Mouse (Mus musculus): Measurements from ENCODE around the gene Sdk1. TPM values are rescaled to one million over a fixed set of nuclear protein-coding genes. Genes with fewer than 3 reads are reported as not detected.

The Sdk1 gene
- total and polyA plus RNA-seq, 3 experiments: not detected

GRCm38 (mm10) chr5:141505281-141505680 lies 264.0 kb downstream of the Sdk1 start:
- Histone ChIP-seq H3K36me3 (ENCODE audit: control insufficient read depth in 1 of 2, insufficient read depth in 2 of 2, low read length in 2 of 2) (no peaks in the 10 kb centered on the region), H3K79me2 (ENCODE audit: control insufficient read depth, insufficient read depth, low read length, poor library complexity) (no peaks in the 10 kb centered on the region), H3K9ac (ENCODE audit: control insufficient read depth, low read depth, low read length, poor library complexity, severe bottlenecking) (no peak overlapping the region), H3K4me1 (ENCODE audit: control insufficient read depth in 1 of 2, insufficient read depth in 2 of 2, low read length in 2 of 2) (no peaks in the 10 kb centered on the region), H3K4me3 (ENCODE audit: control insufficient read depth in 1 of 2, insufficient read depth in 1 of 2, low read depth in 2 of 2, low read length in 2 of 2) (no peak overlapping the region), H3K27ac (ENCODE audit: control insufficient read depth, low read depth, low read length) (no peak overlapping the region), H3K27me3 (ENCODE audit: control insufficient read depth in 1 of 2, insufficient read depth in 2 of 2, low read length in 2 of 2) (no peaks in the 10 kb centered on the region), H3K9me3 (replicated peaks; ENCODE audit: insufficient read depth, low read length) (no peaks in the 10 kb centered on the region)
- DNase-seq (ENCODE audit: low read depth, low spot score): no peak
- no peak for TF ChIP-seq CTCF (IDR thresholded peaks at IDR 0.05 in 2 of 3, conservative IDR thresholded peaks at IDR 0.05 in 1 of 3; ENCODE audit: control insufficient read depth in 1 of 3, insufficient read depth in 1 of 3, low read depth in 2 of 3, low read length in 3 of 3, poor library complexity in 1 of 3, severe bottlenecking in 1 of 3)
- no peak for TF ChIP-seq RAD21 (IDR thresholded peaks at IDR 0.05; ENCODE audit: low read depth, low read length)
- TF ChIP-seq USF1 (IDR thresholded peaks at IDR 0.05; ENCODE audit: low read depth, low read length): no peak
- no peak for TF ChIP-seq ZNF384 (IDR thresholded peaks at IDR 0.05; ENCODE audit: low read depth, low read length)
- TF ChIP-seq GATA1 (IDR thresholded peaks at IDR 0.05; ENCODE audit: low read depth, low read length): no peak
- TF ChIP-seq CHD2 (IDR thresholded peaks at IDR 0.05; ENCODE audit: low read length): no peak
- no peak for TF ChIP-seq ZC3H11A (IDR thresholded peaks at IDR 0.05; ENCODE audit: low read depth, low read length)
- no peak for TF ChIP-seq POLR2A (IDR thresholded peaks at IDR 0.05; ENCODE audit: control insufficient read depth in 1 of 2, insufficient read depth in 1 of 2, low read depth in 1 of 2, low read length in 2 of 2, poor library complexity in 1 of 2)
- no peak for TF ChIP-seq USF2 (IDR thresholded peaks at IDR 0.05; ENCODE audit: borderline replicate concordance in 1 of 2, insufficient read depth in 1 of 2, low read depth in 1 of 2, low read length in 2 of 2)
- no peak for TF ChIP-seq MAFK (IDR thresholded peaks at IDR 0.05; ENCODE audit: borderline replicate concordance, low read depth, low read length)
- TF ChIP-seq E2F4 (IDR thresholded peaks at IDR 0.05; ENCODE audit: borderline replicate concordance, low read depth, low read length): no peak
- TF ChIP-seq ELF1 (IDR thresholded peaks at IDR 0.05; ENCODE audit: low read depth, low read length): no peak
- no peak for TF ChIP-seq ETS1 (IDR thresholded peaks at IDR 0.05; ENCODE audit: low read depth, low read length)
- no peak for TF ChIP-seq SIN3A (IDR thresholded peaks at IDR 0.05; ENCODE audit: low read length)

GRCm38 (mm10) chr5:141506344-141506743 lies 265.1 kb downstream of the Sdk1 start:
- no peaks in the 10 kb centered on the region for H3K36me3 ChIP-seq (ENCODE audit: control insufficient read depth in 1 of 2, insufficient read depth in 2 of 2, low read length in 2 of 2)
- H3K9me3 ChIP-seq (replicated peaks; ENCODE audit: insufficient read depth, low read length): no peaks in the 10 kb centered on the region
- H3K27ac ChIP-seq (ENCODE audit: control insufficient read depth, low read depth, low read length): no peak overlapping the region

More at GRCm38 (mm10) chr5:141506344-141506743, 265.1 kb downstream of the Sdk1 start:
- no peak overlapping the region for H3K9ac ChIP-seq (ENCODE audit: control insufficient read depth, low read depth, low read length, poor library complexity, severe bottlenecking)
- no peaks in the 10 kb centered on the region for H3K79me2 ChIP-seq (ENCODE audit: control insufficient read depth, insufficient read depth, low read length, poor library complexity)
- H3K4me1 ChIP-seq (ENCODE audit: control insufficient read depth in 1 of 2, insufficient read depth in 2 of 2, low read length in 2 of 2): no peaks in the 10 kb centered on the region
- TF ChIP-seq ELF1 (IDR thresholded peaks at IDR 0.05; ENCODE audit: low read depth, low read length) (no peak), UBTF (IDR thresholded peaks at IDR 0.05; ENCODE audit: borderline replicate concordance, insufficient read depth, low read depth, low read length) (no peak), MAX (IDR thresholded peaks at IDR 0.05; ENCODE audit: low read length) (no peak), CTCF (IDR thresholded peaks at IDR 0.05 in 2 of 3, conservative IDR thresholded peaks at IDR 0.05 in 1 of 3; ENCODE audit: control insufficient read depth in 1 of 3, insufficient read depth in 1 of 3, low read depth in 2 of 3, low read length in 3 of 3, poor library complexity in 1 of 3, severe bottlenecking in 1 of 3) (no peak), TAL1 (IDR thresholded peaks at IDR 0.05; ENCODE audit: low read length) (no peak), USF2 (IDR thresholded peaks at IDR 0.05; ENCODE audit: borderline replicate concordance in 1 of 2, insufficient read depth in 1 of 2, low read depth in 1 of 2, low read length in 2 of 2) (no peak), GABPA (IDR thresholded peaks at IDR 0.05; ENCODE audit: low read depth, low read length) (no peak), NELFE (IDR thresholded peaks at IDR 0.05; ENCODE audit: low read depth, low read length) (no peak), RCOR1 (IDR thresholded peaks at IDR 0.05; ENCODE audit: low read depth, low read length) (no peak), NRF1 (IDR thresholded peaks at IDR 0.05; ENCODE audit: insufficient read depth, low read depth, low read length, poor library complexity, severe bottlenecking) (no peak), HCFC1 (IDR thresholded peaks at IDR 0.05; ENCODE audit: low read depth, low read length) (no peak), ZC3H11A (IDR thresholded peaks at IDR 0.05; ENCODE audit: low read depth, low read length) (no peak)
- no peak overlapping the region for H3K4me3 ChIP-seq (ENCODE audit: control insufficient read depth in 1 of 2, insufficient read depth in 1 of 2, low read depth in 2 of 2, low read length in 2 of 2)
- DNase-seq (ENCODE audit: low read depth, low spot score): no peak
- no peaks in the 10 kb centered on the region for H3K27me3 ChIP-seq (ENCODE audit: control insufficient read depth in 1 of 2, insufficient read depth in 2 of 2, low read length in 2 of 2)

Measured in MEL (cell line).